Mouse (Mus musculus) heart, postnatal 0 days (tissue): ENCODE results near the gene Tmod2.

Experiments used
- CTCF ChIP-seq: IDR thresholded peaks from 2 replicates; pipeline ENCODE4 v1.5.1; 2016; ENCODE audit warnings: antibody characterized with exemption, control low read depth, low read depth
- EP300 ChIP-seq: IDR thresholded peaks from 2 replicates; pipeline ENCODE4 v1.6.1; 2016; ENCODE audit warnings: antibody characterized with exemption, low read depth

DNA sequence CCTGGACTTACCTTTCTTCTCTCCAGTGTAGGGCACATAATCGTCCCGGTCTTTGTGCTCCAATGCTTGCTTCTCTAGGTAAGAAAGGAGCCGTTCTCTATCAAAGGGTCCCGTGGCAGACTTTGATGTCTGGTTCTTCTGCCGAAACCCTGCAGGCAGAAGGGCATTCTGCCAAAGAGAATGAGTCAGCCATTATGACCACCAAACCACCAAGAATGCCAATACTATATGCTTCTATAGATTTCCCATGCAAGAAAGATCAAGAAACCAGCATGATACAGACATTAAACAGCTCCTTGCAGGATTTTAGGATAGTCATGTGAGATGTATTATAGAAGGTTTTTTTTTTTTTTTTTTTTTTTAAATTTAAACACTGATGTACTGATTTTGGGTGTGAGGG is 81.8 kb downstream of the Tmod2 start:
- TF ChIP-seq CTCF (no peak), EP300 (no peak)
